Mouse (Mus musculus) embryo, embryonic 9.5 days (tissue): ENCODE measurements around the gene Ppp1ca.
A peak's percentile ranks its signal among the peaks of the same experiment; 100 is the strongest.

Experiments used
- DNase-seq: peaks from one replicate; pipeline ENCODE4 v3.0.0-alpha.2; 2017; ENCODE audit errors: extremely low spot score

The Ppp1ca gene

DNA sequence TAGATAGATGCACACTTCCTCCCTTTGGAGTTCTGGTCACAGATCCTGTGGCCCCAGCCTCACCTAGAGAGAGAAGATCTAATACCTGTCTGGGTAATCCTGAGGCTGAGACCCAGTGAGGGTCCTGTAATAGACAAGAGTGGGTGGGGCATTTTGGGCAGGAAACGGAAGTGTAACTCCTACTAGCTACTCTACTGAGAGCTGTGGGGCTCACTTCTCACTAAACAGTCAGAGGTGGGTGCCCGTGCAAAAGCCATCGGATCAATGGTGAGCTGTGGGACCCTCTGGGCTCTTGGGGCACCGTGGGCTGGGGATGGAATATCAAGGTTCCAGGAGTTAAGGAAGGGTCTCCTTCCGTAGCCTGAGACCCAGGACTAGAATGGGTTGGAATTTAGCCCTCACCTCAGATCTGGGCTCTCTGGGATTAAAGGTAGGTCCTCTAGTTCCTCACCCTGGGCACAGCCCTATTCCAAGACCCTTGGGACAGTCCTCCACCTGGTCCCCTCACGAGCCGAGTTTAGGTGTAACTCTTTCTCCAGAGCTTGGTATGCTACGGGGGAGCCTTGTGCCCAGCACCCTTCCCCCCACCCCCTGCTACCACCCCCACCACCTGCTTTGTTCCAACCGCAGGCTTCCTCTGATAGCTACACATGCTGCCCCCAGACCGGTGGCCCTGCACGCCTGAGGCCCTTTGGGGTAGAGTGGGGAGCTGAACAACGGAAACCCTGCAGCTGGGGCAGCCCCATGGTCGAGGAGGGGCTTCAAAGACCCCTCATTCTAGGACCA lies 37.2 kb upstream of the Ppp1ca start:
- DNase-seq: no peak

- no peak for DNase-seq
Observed at GRCm38 (mm10) chr19:4155223-4156072, 36.4 kb upstream of the Ppp1ca start.

DNA sequence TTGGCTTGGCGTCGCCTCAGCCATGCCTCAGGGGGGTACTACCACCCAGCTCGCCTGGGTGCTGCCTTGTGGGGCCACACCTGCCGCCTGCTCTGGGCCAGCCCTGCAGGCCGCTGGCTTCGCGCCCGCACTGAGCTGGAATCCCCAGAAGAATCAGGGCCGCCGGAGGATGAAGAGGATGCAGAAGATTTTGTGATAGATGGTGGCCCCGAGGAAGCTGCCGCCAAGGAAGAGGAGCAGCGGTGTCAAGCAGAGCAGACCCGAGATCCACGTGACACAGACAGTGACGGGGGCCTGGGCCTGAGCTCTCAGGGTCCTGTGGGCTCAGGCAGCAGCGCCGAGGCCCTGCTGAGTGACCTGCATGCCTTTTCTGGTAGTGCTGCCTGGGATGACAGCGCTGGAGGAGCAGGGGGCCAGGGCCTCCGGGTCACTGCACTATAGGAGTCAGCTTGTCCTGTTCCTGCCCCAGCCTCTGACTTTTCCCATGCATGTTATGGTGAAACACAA lies 35.7 kb upstream of the Ppp1ca start:
- DNase-seq: no peak

DNA sequence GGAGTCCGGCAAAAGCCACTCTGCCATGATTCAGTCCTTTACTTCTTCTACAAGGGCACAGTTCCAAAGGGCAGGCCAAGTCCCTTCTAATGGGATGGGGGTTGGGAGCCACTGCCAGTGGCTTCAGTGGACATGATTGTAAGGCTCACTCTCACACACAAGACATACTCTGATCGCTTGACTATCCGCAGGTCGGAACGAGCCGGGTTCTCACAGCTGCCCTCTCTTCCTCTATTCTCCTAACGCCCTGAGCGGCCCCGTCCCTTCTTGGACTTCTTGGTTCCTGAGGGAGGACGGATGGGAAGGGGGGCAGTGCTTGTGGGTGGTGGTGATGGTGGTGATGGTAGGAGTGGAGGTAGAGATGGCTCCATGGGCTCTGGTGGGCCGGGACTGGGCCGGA lies 35.1 kb upstream of the Ppp1ca start:
- no peak for DNase-seq

GRCm38 (mm10) chr19:4159049-4159448 lies 32.8 kb upstream of the Ppp1ca start:
- no peak for DNase-seq

DNA sequence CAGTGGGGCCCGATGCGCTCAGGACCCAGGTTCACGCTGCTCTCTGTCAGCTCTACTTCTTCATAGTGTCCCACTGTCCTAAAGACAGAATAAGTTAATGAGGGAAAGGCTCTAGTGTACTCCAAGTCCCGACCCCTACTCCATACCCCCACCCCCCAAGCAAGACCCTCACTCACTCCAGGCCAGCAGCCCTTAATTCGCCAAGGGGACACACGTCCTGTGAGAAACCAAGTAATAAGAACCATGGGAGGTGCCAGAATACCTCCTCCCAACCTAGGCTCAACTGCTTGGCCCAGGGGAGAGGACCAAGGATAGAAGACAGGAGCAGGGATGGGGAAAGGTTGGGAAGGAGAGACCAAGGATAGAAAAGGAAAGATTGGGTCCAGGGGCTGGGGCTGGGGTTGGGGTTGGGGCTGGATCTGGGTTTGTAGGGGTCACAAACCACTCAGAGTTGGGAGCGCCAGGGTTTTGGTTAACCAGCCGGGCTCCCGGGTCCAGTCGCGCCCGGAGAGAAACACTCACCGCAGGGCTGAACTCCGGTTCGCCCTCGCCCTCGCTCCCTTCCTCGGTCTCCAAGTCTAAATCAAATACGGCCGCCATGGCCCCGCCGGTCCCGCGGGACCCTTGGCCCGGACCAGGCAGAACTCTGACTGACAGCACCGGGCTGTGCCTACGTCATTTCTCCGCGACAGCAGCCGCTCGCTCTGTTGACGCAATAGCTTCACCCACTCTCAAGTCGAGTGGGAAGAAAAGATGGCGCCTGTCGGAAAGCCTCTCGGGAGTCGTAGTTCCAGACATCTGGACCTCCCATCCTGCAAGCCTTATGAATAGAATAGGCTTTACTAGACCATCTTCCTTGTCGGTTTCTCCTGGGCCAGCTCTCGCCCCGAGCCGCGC lies 29.0 kb upstream of the Ppp1ca start, which contains the start of gene Rps6kb2:
Gene Rps6kb2 (minus strand): TSS at position 709 of the 897 bp plus-strand sequence.
- DNase-seq: peak; percentile 93

GRCm38 (mm10) chr19:4163543-4163887 lies 28.4 kb upstream of the Ppp1ca start:
- no peak for DNase-seq

GRCm38 (mm10) chr19:4164100-4164499 lies 27.8 kb upstream of the Ppp1ca start:
- DNase-seq: no peak

- no peak for DNase-seq
Observed at GRCm38 (mm10) chr19:4164721-4165120, 27.1 kb upstream of the Ppp1ca start.

- DNase-seq: no peak
Observed at GRCm38 (mm10) chr19:4166678-4167476, 25.0 kb upstream of the Ppp1ca start.

GRCm38 (mm10) chr19:4169378-4169784 lies 22.5 kb upstream of the Ppp1ca start:
- peak; percentile 99 for DNase-seq

DNA sequence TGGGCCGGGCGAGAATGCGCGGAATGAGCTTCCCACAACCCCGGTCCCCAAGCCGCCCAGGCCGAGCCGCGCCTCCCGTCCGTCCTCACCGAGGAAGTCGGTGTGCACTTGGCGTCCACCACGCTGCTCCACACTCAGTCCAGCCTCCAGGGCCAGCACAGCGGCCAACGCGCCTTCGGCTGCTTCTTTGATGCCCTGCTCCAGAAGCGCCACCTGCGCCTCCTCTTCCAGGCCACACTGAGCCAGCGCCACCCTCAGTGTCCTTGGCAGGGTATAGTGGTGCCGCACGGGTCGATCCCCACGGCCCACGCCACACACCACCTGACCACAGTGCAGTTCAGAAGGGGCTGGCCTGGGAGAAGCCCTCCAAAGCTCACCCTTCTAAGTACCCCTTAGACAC lies 22.1 kb upstream of the Ppp1ca start:
- no peak for DNase-seq

GRCm38 (mm10) chr19:4170723-4171392 lies 21.0 kb upstream of the Ppp1ca start:
- no peak for DNase-seq

GRCm38 (mm10) chr19:4171393-4172290 lies 20.2 kb upstream of the Ppp1ca start:
- DNase-seq: no peak

- no peak for DNase-seq
Observed at GRCm38 (mm10) chr19:4172925-4173324, 18.9 kb upstream of the Ppp1ca start.

- DNase-seq: no peak
Observed at GRCm38 (mm10) chr19:4175368-4175947, 16.4 kb upstream of the Ppp1ca start, which contains the start of gene Carns1. Gene Carns1 (minus strand): TSS chr19:4175479.

- DNase-seq: no peak
Observed at GRCm38 (mm10) chr19:4180411-4180810, 11.5 kb upstream of the Ppp1ca start.

GRCm38 (mm10) chr19:4181892-4182291 lies 10.0 kb upstream of the Ppp1ca start:
- DNase-seq: no peak

- DNase-seq: no peak
Observed at GRCm38 (mm10) chr19:4183689-4184088, 8.2 kb upstream of the Ppp1ca start.
